Mouse (Mus musculus) ovary, adult 18-20 months (tissue): ENCODE data around the gene Fbxo2.
"Not testable (repeated sequence)": the region's sequence is repeated elsewhere in the genome, so short reads cannot be mapped to it uniquely, and the experiment has no call there.

Experiments used
- DNase-seq: peaks from one replicate; pipeline ENCODE4 v3.0.0; 2022; ENCODE audit warnings: low spot score, mixed read lengths

Fbxo2 gene

DNA sequence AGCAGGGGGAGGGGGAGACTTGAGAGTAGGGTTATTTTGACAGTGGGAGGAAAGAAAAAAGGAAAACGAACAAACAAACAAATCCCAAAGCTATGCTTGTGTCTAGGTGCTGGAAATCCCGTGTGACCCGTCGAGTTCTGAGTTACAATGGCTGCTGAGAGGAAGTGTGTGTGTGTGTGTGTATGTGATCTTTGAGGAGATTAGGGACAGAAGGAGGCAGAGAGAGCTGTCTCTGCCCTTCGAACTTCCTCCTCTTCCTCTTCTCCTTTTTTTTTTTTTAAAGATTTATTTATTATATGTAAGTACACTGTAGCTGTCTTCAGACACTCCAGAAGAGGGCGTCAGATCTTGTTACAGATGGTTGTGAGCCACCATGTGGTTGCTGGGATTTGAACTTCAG, 16.2 kb downstream of the Fbxo2 start:
- DNase-seq: not testable (repeated sequence)

DNA sequence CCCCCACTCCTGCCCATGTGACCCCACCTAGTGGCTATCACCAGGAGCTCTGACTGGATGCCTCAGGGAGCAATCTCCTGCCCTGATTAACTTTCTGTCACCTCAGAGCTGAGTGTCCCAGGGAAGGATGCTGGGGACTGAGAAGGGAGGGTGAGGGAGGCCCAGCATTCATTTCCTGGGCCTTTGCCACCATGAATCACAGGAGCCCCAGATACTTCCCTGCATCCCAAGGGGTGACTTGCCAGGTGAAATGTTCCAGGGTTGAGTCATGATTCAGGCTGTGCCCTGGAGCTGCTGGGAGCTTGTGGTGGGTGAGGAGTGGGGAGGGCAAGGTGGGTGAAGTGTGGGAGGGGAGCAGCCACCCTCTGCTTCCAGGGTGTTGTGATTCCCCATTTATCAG, 17.3 kb downstream of the Fbxo2 start:
- no peak for DNase-seq

DNA sequence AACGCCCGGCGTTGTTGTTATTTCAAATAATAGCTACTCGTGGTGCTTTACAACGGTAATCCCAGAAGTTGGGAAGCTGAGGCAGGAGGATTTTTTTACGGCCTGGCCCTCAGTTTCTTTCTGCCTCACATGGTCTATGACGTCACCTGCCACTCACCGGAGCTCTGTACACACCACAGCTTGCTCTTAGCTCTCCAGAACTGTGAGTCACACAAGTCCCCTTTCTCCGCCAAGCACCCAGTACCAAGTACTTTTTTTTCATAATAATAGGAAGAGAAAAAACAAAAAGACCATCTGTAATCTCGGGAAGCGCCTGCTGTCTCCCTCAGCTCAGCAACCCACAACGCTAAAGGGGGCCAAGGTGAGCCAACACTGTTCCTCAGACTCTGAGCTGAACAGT, 21.1 kb downstream of the Fbxo2 start:
- DNase-seq: no peak

DNA sequence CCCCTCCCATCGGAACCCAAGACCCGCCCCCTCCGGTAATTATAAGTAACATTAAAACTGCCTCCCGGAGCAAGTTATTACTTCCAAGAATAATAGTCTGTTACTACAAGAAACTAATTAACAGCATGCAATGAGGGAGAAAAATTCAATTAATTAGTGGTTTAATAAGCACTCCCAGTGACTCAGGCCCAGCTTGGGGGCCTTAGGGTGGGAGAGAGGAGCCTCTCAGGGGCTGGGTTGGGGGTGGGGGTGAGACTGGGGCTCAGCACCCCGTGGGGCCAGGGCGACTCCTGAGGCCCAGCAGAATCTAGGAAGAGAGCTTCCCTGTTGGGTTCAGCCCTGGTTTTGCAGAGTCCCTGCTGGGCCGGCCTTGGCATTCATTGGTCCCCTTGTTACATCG, 21.9 kb downstream of the Fbxo2 start:
- no peak for DNase-seq

DNA sequence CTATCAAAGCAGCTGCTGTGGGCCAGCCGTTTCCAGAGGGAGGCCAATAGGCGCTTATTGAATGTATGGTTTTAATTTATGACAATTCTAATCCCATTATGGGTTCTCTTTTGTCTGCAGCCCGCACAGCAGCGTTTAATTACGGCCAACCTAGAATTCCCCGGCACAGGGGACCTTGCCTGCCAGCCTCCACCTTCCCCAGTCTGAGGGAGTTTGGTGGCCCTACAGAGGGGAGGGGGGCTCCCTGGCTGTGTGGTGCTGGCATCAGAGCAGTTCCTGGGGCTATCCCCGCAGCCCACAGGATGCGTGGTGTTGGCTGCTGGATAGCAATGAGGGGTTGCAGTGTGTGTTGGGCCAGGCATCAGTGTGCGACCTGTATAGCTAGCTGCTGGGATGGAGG, 24.1 kb downstream of the Fbxo2 start:
- DNase-seq: no peak

DNA sequence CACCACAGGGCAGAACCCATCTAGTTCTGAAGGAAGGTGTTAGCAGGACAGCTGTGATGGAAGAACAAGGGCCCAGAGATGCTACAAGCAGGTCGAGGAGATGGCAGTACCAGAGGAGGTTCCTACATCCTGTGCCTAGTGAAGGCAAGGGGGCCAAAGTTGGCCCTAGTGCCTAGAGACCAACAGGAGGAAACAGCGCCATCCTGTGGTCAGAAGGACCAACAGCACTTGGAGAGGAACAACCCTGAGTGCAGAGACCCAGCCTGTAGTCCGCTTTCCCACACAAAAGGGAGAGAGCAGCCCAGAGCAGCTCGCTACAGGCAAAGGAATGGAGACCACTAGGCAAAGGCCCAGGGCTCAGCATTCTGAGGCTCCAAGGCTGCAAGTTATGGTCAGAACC, 25.4 kb downstream of the Fbxo2 start:
- no peak for DNase-seq

DNA sequence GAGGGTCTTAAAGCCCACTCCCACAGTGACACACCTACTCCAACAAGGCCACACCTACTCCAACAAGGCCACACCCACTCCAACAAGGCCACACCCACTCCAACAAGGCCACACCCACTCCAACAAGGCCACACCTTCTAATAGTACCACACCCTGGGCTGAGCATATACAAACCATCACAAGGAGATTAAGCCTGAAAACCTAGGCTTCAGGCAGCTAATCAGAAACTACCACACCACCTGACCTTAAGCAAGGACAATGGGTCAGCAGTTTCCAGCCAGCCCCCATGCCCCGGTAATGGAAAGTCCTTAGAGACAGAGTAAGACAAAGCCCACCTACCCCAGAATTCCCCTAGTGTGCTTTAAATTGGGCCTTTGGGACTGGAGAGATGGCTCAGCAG, 28.3 kb downstream of the Fbxo2 start:
- DNase-seq: not testable (repeated sequence)

DNA sequence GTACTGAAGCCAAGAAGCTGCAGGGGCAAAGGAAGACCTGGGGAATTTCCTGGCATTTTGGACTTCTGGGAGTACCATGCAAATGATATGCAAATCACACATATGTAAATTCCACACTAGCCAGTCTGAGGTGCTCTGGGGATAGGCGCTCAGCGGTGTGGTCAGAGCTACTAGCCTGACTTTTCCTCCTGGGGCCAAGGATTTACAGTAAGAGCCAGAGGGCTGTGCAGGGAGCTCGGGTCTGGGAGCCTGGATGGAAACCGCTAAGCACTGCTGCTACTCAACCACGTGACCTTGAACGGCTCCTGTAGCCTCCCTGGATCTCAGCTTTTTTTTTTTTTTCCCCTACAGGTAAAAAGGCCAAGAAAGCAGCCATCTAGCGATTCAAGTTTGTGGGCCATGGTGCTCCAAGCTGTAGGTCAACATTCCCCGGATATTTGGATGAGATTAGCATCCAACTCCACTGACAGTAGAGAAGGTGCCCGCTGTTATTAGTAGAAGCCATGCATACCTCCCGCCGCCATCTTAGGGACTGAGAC, 32.4 kb downstream of the Fbxo2 start:
- no peak for DNase-seq

DNA sequence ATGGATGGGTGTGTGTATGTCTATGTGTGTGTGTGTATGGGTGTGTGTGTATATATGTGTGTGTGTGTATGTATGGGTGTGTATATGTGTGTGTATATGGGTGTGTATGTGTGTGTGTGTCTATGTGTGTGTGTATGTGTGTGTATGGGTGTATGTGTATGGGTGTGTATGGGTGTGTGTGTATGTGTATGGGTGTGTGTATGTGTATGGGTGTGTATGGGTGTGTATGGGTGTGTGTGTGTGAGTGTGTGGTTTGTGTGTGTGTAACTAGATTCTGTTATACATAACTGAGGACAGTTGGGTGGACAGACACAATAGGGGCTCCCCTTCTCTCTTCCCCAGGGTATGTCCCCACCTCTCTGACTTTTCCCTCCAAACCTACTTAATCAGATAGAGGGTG, 34.0 kb downstream of the Fbxo2 start:
- no peak for DNase-seq

DNA sequence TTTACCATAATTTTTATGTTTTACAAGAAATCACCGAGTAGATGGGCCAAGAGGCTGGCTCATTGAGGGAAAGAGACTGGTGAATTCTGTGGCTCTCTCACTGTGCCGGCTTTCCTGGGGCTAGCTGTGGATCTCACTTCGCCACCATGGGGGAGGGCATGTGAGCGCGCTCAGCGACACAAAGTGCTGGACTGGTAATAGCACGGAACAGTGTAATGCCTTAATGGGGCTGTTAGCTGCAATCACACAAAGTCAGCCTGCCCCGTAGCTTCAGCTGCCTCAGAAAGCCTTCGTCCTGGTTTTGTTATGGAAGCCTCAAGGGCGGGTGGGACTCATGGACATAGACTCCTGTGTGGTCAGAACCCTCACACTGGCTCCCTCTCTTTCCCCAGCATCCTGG, 38.3 kb downstream of the Fbxo2 start:
- DNase-seq: no peak

DNA sequence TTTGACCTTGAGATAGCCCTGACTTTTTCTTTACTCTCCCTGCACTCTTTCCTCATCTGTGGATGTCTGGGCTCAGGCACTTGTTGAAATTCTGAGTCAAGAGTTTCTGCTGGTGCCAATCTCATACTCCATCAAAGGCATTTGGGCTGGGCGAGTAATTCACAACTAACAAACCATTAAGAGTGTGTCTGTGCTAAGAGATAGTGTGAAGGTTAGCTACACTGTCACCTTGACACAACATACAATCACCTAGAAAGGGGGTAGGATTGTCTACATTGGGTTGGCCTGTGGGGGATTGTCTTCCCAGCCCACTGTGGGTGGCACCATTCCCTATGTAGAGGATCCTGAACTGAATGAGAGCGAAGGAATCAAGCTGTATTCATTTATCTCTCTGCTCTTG, 43.1 kb downstream of the Fbxo2 start:
- DNase-seq: no peak

DNA sequence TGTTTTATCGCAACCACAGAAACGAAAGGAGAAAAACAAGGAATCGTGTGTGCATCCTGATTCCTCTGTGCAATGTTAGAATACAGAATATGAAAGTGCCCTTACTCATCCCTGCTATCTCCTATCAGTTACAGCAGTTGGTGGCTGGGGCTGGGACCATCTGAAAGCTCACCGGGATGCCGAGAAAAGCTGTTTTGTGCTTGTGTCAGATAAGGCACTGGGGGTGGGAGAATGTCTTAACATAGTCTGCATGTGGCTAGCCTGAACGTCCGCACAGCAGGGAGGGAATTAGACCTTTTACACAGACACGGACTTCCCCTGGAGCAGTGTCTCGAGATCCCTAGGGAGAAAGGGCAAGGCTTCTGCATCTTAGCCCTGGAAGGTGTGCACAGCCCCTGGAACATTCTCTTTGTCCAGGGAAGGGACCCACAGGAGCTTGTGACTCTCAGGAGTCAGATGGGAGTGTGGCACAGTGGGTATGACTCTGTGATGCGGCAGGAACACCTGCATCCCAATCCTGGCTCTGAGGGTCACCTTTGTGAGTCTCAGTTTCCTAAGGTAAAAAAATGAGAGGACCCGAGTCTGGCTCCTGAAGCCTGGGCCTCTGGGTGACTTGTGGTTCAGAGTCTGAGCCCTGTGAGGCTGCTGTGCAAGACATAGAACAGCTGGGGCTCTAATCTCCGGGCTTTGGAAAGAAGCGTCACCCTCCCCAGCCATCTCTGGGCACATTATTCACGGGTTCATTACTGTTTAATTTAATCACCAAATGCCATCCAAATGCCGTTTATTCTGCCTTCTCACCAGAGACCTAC, 43.8 kb downstream of the Fbxo2 start:
- no peak for DNase-seq

DNA sequence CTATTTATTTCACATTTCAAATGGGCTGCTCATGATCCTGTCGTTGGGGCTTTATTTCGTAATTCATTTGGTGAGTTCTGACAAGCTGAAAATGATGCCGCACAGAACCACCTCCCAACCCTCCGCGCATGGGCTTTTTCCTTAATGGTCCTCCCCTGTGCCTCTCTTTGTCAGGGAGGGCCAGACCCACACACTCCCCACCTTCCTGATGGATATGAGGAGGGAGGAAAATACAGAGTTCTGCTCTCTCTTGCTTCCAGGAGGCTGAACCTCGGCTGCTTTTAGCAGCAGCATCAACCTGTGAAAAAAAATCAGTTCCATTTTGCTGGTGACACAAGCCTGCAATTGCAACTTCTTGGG, 44.4 kb downstream of the Fbxo2 start:
- no peak for DNase-seq

DNA sequence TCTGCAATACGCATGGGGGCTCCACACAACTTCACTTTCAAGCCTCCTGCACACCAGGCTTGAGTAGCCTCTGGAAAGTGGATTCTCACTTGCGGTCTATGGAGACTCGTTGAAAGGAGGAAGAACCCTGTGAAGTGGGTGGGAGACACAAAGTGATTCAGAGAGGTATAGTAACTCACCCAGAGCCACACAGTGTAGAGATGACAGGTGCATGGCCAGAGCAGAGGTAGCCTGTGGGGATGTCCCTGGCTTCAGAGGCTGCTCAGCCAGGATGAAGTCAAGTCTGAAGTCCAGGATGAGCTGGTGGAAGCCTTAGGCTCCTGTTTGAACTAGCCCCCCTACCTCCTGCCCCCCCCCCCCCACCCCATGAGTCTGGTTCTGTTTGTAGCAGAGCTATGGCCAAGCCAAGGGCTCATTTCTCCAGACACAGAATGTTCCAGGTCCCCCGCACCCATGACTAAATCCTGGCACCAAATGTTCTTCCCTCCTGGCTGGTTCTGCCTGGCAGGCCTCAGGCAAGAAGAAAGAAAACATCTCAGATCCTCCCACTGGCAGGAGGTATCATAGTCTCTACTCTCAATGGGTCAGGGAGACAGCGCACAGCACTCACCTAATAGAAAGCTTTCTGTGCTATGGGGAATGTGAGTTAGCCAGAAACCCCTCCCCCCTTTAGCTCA, 54.2 kb downstream of the Fbxo2 start:
- no peak for DNase-seq

DNA sequence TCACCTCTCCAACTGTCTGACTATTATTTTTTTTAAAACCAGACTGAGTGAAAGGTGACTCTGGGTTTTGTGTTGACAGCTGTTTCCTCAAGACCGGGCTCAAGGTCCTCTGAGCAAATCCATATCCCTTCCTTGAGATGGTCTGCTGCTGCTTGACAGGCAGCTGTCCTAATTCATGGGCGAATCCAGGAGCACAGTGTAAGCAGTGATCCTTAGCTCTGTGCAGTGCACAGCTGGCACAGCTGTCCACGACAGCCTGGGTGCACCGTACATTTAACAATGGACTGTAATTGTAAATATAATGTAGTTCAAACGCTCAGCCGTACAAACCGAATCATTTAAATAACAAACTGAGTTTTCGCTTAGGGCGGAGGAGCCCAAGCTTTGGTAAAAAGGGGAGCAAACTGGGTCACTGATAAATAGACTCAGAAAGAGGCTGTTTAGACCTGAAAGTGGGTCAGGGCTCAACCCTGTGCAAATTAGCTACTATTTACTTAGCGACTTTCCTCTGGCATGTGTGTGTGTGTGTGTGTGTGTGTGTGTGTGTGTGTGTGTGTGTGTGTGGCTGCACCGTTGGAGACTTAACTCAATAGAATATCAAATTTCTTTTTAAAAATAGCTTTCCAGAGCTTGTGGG, 55.0 kb downstream of the Fbxo2 start:
- no peak for DNase-seq
